Comparison of ENCODE assay signal across 11 mouse cellular contexts in the genomic region with DNA sequence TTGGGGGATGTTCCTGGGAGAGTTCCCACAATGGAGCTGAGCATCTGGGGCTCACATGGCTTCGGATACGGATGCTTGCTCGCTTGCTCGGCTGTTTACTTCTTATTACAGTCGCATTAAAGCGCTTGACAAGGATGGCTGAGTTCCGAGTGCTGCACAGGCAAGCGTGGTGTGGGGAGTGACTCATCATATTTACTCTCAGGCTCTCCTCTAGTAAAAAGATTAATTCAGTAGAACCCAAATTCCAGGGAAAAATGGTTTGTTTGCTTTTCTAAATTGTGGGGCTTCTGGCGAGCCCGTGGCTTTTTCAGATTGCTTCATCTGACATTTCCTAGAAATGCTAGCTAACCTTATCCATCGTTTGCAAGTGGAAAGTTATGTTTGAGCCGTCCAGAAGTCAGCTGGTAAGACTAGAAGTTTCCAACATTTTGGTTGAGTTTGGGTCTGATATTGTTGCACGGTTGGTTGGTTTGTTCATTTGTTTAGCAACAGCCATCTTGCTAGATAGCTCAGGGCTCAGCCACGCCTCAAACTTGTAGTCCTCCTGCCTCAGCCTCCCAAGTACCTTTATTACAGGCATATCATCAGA. TPM values are rescaled to one million over a fixed set of nuclear protein-coding genes. Genes with fewer than 3 reads are reported as not detected.
A peak's percentile ranks its signal among the peaks of the same experiment; 100 is the strongest.
DNase-seq lines count a peak whose midpoint lies in the region; ATAC-seq lines count a peak whose summit lies in the region.
"Had no signal": no experiment of that assay in that cellular context is flagged by ENCODE, and none has a peak within 500 bp of the region (broad histone marks: within the 10 kb centered on the region; RNA-seq: fewer than 3 reads in every experiment).

No protein-coding gene starts in this region.

- H3K9me3 ChIP-seq in kidney, embryonic 16.5 days (ENCODE audit: low read length): peaks cover 4% of the 10 kb centered on the region; the same call in 1 of the 2 replicates
- no peaks in the 10 kb centered on the region for H3K9me3 ChIP-seq in heart, embryonic 11.5 days (replicated peaks; ENCODE audit: control insufficient read depth, low read length)
- H3K9me3 ChIP-seq: neural tube, embryonic 12.5 days had no signal

- DNase-seq in adrenal gland, postnatal 36 days: peak; percentile 19 to 24
- DNase-seq in adrenal gland, adult 8-10 months: no peak
- DNase-seq in kidney, adult 11 months: no peak
- peak; percentile 23 to 43 for DNase-seq in urinary bladder, postnatal 36 days (ENCODE audit: low spot score in 2 of 2)
- no peak for DNase-seq in urinary bladder, postnatal 4 days (ENCODE audit: low spot score in 2 of 2)
- DNase-seq in testis, postnatal 14 days (ENCODE audit: low spot score): no peak
- DNase-seq: gastrocnemius, postnatal 10 days had no signal

- no peaks in the 10 kb centered on the region for H3K36me3 ChIP-seq in kidney, embryonic 16.5 days (ENCODE audit: insufficient read depth, low read length)
- no peaks in the 10 kb centered on the region for H3K36me3 ChIP-seq in heart, embryonic 11.5 days (ENCODE audit: control insufficient read depth, insufficient read depth, low read length)
- H3K36me3 ChIP-seq: hindbrain, embryonic 10.5 days; neural tube, embryonic 12.5 days had no signal

- no peak overlapping the region for H3K9ac ChIP-seq in kidney, embryonic 16.5 days (replicated peaks; ENCODE audit: low read length)
- H3K9ac ChIP-seq in heart, embryonic 11.5 days (ENCODE audit: low read depth, low read length): no peak overlapping the region
- H3K9ac ChIP-seq: neural tube, embryonic 12.5 days had no signal

- H3K27me3 ChIP-seq in kidney, embryonic 16.5 days (ENCODE audit: insufficient read depth, low read length): no peaks in the 10 kb centered on the region
- H3K27me3 ChIP-seq in heart, embryonic 11.5 days (ENCODE audit: control insufficient read depth, insufficient read depth, low read length): no peaks in the 10 kb centered on the region
- H3K27me3 ChIP-seq: neural tube, embryonic 12.5 days had no signal

- ATAC-seq in kidney, embryonic 16.5 days (ENCODE audit: low FRiP score, low TSS enrichment): peak; percentile 58; the same call in 1 of the 2 replicates
- ATAC-seq in heart, embryonic 11.5 days (replicated peaks; ENCODE audit: insufficient number of reproducible peaks, low FRiP score, low TSS enrichment): no peak

- 54% methylated on average over 14 of the region's 14 CpGs for WGBS in kidney, embryonic 16.5 days
- WGBS in heart, embryonic 11.5 days (ENCODE audit: insufficient replicate concordance): 80% methylated on average over 14 of the region's 14 CpGs

- no peak overlapping the region for H3K4me3 ChIP-seq in kidney, embryonic 16.5 days (ENCODE audit: low read length)
- H3K4me3 ChIP-seq in heart, embryonic 11.5 days (ENCODE audit: low read depth, low read length): no peak overlapping the region
- H3K4me3 ChIP-seq: hindbrain, embryonic 10.5 days; neural tube, embryonic 12.5 days had no signal

- peaks cover 22% of the 10 kb centered on the region for H3K4me1 ChIP-seq in kidney, embryonic 16.5 days (ENCODE audit: insufficient read depth, low read length)
- H3K4me1 ChIP-seq in heart, embryonic 11.5 days (ENCODE audit: control insufficient read depth, insufficient read depth, low read length): no peaks in the 10 kb centered on the region; the same call in 1 of the 2 replicates
- H3K4me1 ChIP-seq: neural tube, embryonic 12.5 days had no signal

- peak overlapping the region; percentile 56 for H3K27ac ChIP-seq in kidney, embryonic 16.5 days (ENCODE audit: low read length)
- no peak overlapping the region for H3K27ac ChIP-seq in heart, embryonic 11.5 days (ENCODE audit: low read depth, low read length)
- H3K27ac ChIP-seq: hindbrain, embryonic 10.5 days; neural tube, embryonic 12.5 days had no signal

- H3K4me2 ChIP-seq in kidney, embryonic 16.5 days (replicated peaks; ENCODE audit: low read depth, low read length): no peak overlapping the region
- H3K4me2 ChIP-seq in heart, embryonic 11.5 days: no peak overlapping the region
- H3K4me2 ChIP-seq: neural tube, embryonic 12.5 days had no signal

RNA-seq across cellular contexts. Expression of a gene that starts 46.9 kb away (rescaled TPM):
- 1 to 10 TPM in 1 of 2 experiments, not detected in 1; 1.1 TPM for total RNA-seq in adrenal gland, postnatal 36 days (2021)
- total RNA-seq in adrenal gland, adult 8-10 months (2022): under 1 TPM in 2 of 4 experiments, not detected in 2; 0.73 to 0.86 TPM
- polyA plus RNA-seq in kidney, embryonic 16.5 days (2015; fragmentation: Nextera tagmentation; extraction: Ambion mirVana): 1.1 and 1.7 TPM in 2 replicates
- 1.3 and 1.5 TPM in 2 replicates for polyA plus RNA-seq in heart, embryonic 11.5 days (2014; fragmentation: Nextera tagmentation; extraction: Ambion mirVana)

RNA-seq across cellular contexts. Expression of a gene that starts 47.2 kb away (rescaled TPM):
- 100 to 1,000 TPM; 114 to 154 TPM for total RNA-seq in adrenal gland, postnatal 36 days (2021)
- total RNA-seq in adrenal gland, adult 8-10 months (2022): 100 to 1,000 TPM; 108 to 148 (median 117) TPM
- 34.6 and 34.9 TPM in 2 replicates for polyA plus RNA-seq in kidney, embryonic 16.5 days (2015; fragmentation: Nextera tagmentation; extraction: Ambion mirVana)
- 38.0 and 41.6 TPM in 2 replicates for polyA plus RNA-seq in heart, embryonic 11.5 days (2014; fragmentation: Nextera tagmentation; extraction: Ambion mirVana)

Comparison
In these comparisons a context has a peak if more than half of its experiments do, and no peak if none do; other contexts are left out.
1. DNase-seq: peak in adrenal gland, postnatal 36 days (2 of 2) and urinary bladder, postnatal 36 days (2 of 2); none in adrenal gland, adult 8-10 months (single experiment), kidney, adult 11 months (single experiment), urinary bladder, postnatal 4 days (0 of 2) and testis, postnatal 14 days (single experiment).